In the genomic region with DNA sequence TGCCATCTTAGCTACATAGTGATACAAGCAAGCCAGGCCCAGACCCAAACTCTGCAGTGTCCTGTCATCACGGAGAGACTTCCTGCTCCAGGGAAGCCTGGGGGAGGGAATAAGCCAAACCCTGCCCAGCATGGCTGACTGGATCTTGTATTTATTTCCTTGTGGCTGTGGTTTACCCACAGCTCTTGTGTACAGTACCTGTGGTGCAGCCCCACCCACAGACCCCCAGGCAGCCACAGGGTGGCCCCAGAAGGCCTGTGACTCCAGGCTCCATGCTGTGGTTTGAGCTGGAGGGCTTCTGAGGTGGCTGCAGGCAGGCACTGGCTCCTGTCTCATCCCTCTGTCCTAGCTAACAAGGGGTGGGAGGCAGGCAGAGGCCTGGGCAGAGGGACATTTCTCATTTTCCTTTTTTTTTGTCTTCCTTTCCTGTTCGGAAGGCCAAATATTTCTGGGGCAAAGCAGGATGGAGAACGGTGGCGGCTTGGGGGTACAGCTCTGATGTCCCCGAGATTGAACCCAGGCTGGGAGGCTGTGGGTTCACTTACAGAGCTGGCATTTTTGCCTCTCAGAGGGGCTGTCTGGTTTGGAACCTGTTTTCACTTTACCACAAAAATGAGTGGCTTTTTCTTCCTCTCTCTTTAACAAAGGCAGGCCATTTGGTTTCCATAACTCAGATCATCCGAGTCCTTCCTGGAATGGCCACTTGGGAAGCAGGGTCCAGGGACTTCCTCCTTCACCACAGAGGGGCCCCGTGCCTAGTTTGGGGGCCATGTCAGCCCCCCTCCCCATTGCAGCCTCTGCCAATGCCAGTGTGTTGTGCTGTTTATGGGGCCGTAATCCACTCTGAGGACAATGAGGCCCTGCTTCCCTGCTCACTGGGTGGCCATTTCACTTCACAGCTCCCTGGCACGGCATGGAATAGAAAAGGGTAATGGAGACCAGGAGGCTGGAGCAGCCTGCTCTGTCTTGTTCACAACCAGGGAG, we compare ENCODE assay signal across 12 mouse cellular contexts.
DNase-seq lines count a peak whose midpoint lies in the region; ATAC-seq and TF ChIP-seq lines count a peak whose summit lies in the region.
"Had no signal": no experiment of that assay in that cellular context is flagged by ENCODE, and none has a peak within 500 bp of the region (broad histone marks: within the 10 kb centered on the region; RNA-seq: fewer than 3 reads in every experiment).

No protein-coding gene starts in this region.

- H3K4me3 ChIP-seq in midbrain, embryonic 14.5 days (replicated peaks; ENCODE audit: low read depth, low read length) = no peak overlapping the region
- no peak overlapping the region for H3K4me3 ChIP-seq in midbrain, embryonic 15.5 days
- no peak overlapping the region for H3K4me3 ChIP-seq in embryonic facial prominence, embryonic 14.5 days (ENCODE audit: low read depth, low read length)
- no peak overlapping the region for H3K4me3 ChIP-seq in limb, embryonic 15.5 days
- H3K4me3 ChIP-seq: heart, embryonic 15.5 days had no signal

- TF ChIP-seq CTCF in brain, embryonic 14.5 days (IDR thresholded peaks at IDR 0.05; ENCODE audit: borderline replicate concordance, extremely low read depth, insufficient read depth, insufficient read length) = no peak

- no peak for TF ChIP-seq POLR2A in brain, embryonic 14.5 days (IDR thresholded peaks at IDR 0.05; ENCODE audit: borderline replicate concordance, extremely low read depth, insufficient read depth, insufficient read length, poor library complexity, severe bottlenecking)

- no peaks in the 10 kb centered on the region for H3K9me3 ChIP-seq in midbrain, embryonic 14.5 days (ENCODE audit: control insufficient read depth, low read length)
- no peaks in the 10 kb centered on the region for H3K9me3 ChIP-seq in midbrain, embryonic 15.5 days
- H3K9me3 ChIP-seq in embryonic facial prominence, embryonic 14.5 days (ENCODE audit: control insufficient read depth, low read length) = no peaks in the 10 kb centered on the region
- H3K9me3 ChIP-seq in limb, embryonic 15.5 days = no peaks in the 10 kb centered on the region
- H3K9me3 ChIP-seq: heart, embryonic 15.5 days had no signal

- H3K27me3 ChIP-seq in midbrain, embryonic 14.5 days (ENCODE audit: control insufficient read depth, insufficient read depth, low read length) = no peaks in the 10 kb centered on the region
- H3K27me3 ChIP-seq in midbrain, embryonic 15.5 days (replicated peaks) = no peaks in the 10 kb centered on the region
- H3K27me3 ChIP-seq in embryonic facial prominence, embryonic 14.5 days (replicated peaks; ENCODE audit: control insufficient read depth, insufficient read depth, low read length) = no peaks in the 10 kb centered on the region
- no peaks in the 10 kb centered on the region for H3K27me3 ChIP-seq in limb, embryonic 15.5 days
- H3K27me3 ChIP-seq: heart, embryonic 15.5 days had no signal

- 0 out of 2 replicates have a peak, but pooled peaks cover 3% of the 10 kb centered on the region for H3K36me3 ChIP-seq in midbrain, embryonic 14.5 days (ENCODE audit: control insufficient read depth, insufficient read depth, low read length)
- no peaks in the 10 kb centered on the region for H3K36me3 ChIP-seq in midbrain, embryonic 15.5 days (replicated peaks)
- H3K36me3 ChIP-seq in embryonic facial prominence, embryonic 14.5 days (ENCODE audit: control insufficient read depth, insufficient read depth, low read length) = peaks cover 46% of the 10 kb centered on the region
- H3K36me3 ChIP-seq in limb, embryonic 15.5 days = peaks cover 62% of the 10 kb centered on the region
- H3K36me3 ChIP-seq: heart, embryonic 15.5 days had no signal

- 55% methylated on average over 9 of the region's 9 CpGs for WGBS in midbrain, embryonic 14.5 days
- WGBS in midbrain, embryonic 15.5 days = 63% methylated on average over 9 of the region's 9 CpGs
- WGBS in embryonic facial prominence, embryonic 14.5 days = 46% methylated on average over 9 of the region's 9 CpGs
- 45% methylated on average over 9 of the region's 9 CpGs for WGBS in limb, embryonic 15.5 days

- peak; percentile 32 for DNase-seq in midbrain, embryonic 14.5 days
- DNase-seq in brain, embryonic 14.5 days (ENCODE audit: low read depth) = peak; percentile 63
- DNase-seq in embryonic facial prominence, embryonic 14.5 days (ENCODE audit: low spot score) = peak; percentile 64
- DNase-seq in heart, postnatal 4 days = no peak
- DNase-seq in left cerebral cortex, postnatal 10 days (ENCODE audit: extremely low spot score in 1 of 2, low spot score in 2 of 2) = no peak
- DNase-seq: adrenal gland, postnatal 36 days; gastrocnemius, postnatal 36 days; kidney, postnatal 25 days; lung, postnatal 4 days had no signal

- H3K9ac ChIP-seq in midbrain, embryonic 14.5 days (replicated peaks; ENCODE audit: low read length) = no peak overlapping the region
- no peak overlapping the region for H3K9ac ChIP-seq in midbrain, embryonic 15.5 days
- H3K9ac ChIP-seq in embryonic facial prominence, embryonic 14.5 days (ENCODE audit: low read depth, low read length) = no peak overlapping the region
- H3K9ac ChIP-seq in limb, embryonic 15.5 days = no peak overlapping the region
- H3K9ac ChIP-seq: heart, embryonic 15.5 days had no signal

- ATAC-seq in midbrain, embryonic 14.5 days (ENCODE audit: low FRiP score, low TSS enrichment) = no peak
- no peak for ATAC-seq in midbrain, embryonic 15.5 days (replicated peaks)
- peak; percentile 53 for ATAC-seq in embryonic facial prominence, embryonic 14.5 days (ENCODE audit: low read depth)
- ATAC-seq in limb, embryonic 15.5 days (ENCODE audit: insufficient number of reproducible peaks, low FRiP score, low TSS enrichment, low read depth) = no peak

- 0 out of 2 replicates have a peak, but pooled peaks cover 2% of the 10 kb centered on the region for H3K4me1 ChIP-seq in midbrain, embryonic 14.5 days (ENCODE audit: control insufficient read depth, insufficient read depth, low read length)
- H3K4me1 ChIP-seq in midbrain, embryonic 15.5 days = no peaks in the 10 kb centered on the region
- H3K4me1 ChIP-seq in embryonic facial prominence, embryonic 14.5 days (ENCODE audit: control insufficient read depth, insufficient read depth, low read length) = peaks cover 6% of the 10 kb centered on the region; the same call in 1 of the 2 replicates
- H3K4me1 ChIP-seq in limb, embryonic 15.5 days = peaks cover 17% of the 10 kb centered on the region

- intact Hi-C loops in left cerebral cortex, postnatal 10 days (cut with DNase I) = no loop called here

- no peak overlapping the region for H3K4me2 ChIP-seq in midbrain, embryonic 14.5 days (ENCODE audit: low read length)
- H3K4me2 ChIP-seq in midbrain, embryonic 15.5 days = no peak overlapping the region
- H3K4me2 ChIP-seq in embryonic facial prominence, embryonic 14.5 days (ENCODE audit: low read depth, low read length) = no peak overlapping the region
- no peak overlapping the region for H3K4me2 ChIP-seq in limb, embryonic 15.5 days
- H3K4me2 ChIP-seq: heart, embryonic 15.5 days had no signal

- H3K27ac ChIP-seq in midbrain, embryonic 14.5 days (replicated peaks; ENCODE audit: low read depth, low read length) = no peak overlapping the region
- H3K27ac ChIP-seq in midbrain, embryonic 15.5 days = no peak overlapping the region
- peak overlapping the region; percentile 28 for H3K27ac ChIP-seq in embryonic facial prominence, embryonic 14.5 days (replicated peaks; ENCODE audit: low read depth, low read length)
- H3K27ac ChIP-seq in limb, embryonic 15.5 days = peak overlapping the region; percentile 17; the same call in 1 of the 2 replicates
- H3K27ac ChIP-seq: heart, embryonic 15.5 days had no signal

Comparison
In these comparisons a context has a peak if more than half of its experiments do, and no peak if none do; other contexts are left out.
1. DNase-seq: peak in midbrain, embryonic 14.5 days (single experiment), brain, embryonic 14.5 days (single experiment) and embryonic facial prominence, embryonic 14.5 days (single experiment); none in heart, postnatal 4 days (single experiment) and left cerebral cortex, postnatal 10 days (0 of 2).
2. H3K27ac ChIP-seq: peak in embryonic facial prominence, embryonic 14.5 days (single experiment) and limb, embryonic 15.5 days (single experiment); none in midbrain, embryonic 14.5 days (single experiment) and midbrain, embryonic 15.5 days (single experiment).